Mouse (Mus musculus): ENCODE measurements around the gene Rps6ka5. TPM values are rescaled to one million over a fixed set of nuclear protein-coding genes. Genes with fewer than 3 reads are reported as not detected.

The Rps6ka5 gene
- total and polyA plus RNA-seq, 2 experiments, result 0.29 to 2.0 TPM

DNA sequence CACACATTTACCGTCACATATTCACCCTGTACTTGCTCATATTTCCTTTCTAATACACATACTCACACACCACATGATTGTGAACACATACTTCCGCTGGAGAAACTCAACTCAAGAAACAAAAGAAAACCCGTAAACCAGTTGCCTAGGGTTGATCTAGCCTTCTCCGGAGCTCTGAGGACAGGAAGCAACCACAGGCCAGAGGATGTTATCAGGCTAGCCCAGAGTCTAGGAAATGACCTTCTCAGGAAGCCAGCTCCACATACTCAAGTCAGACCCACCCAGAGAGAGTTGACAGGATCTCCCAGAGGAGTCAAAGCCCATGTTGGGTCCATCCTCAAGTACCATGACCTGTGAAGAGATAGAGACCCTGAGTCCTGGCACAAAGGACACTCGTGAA is 218.1 kb downstream of the Rps6ka5 start:
- peak overlapping the region; percentile 52; the same call in 1 of the 2 replicates for H3K27ac ChIP-seq (replicated peaks; ENCODE audit: insufficient read depth, low read depth, low read length)
- WGBS, result 85% methylated on average over 5 of the region's 5 CpGs

DNA sequence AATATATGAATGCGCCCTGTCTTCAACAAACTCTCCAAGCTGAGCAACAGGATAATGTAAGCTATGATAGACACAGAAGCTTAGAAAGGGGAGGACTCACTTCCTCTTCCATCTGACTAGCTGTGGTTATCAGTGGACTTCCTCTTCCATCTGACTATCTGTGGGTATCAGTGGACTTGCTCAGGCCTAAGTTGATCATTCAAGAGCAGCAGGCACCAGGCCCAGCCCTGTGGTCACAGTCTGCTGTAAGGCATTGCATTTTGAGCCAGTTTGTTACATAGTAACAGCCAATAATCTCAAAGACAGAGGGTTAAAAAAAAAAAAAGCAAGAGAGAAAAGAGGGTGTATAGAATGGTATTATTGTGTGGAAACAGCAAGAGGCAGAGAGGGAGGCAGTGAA is 221.3 kb downstream of the Rps6ka5 start:
- peaks cover 14% of the 10 kb centered on the region for H3K4me1 ChIP-seq (ENCODE audit: control insufficient read depth, insufficient read depth, low read length)
- no peak overlapping the region for H3K27ac ChIP-seq (replicated peaks; ENCODE audit: insufficient read depth, low read depth, low read length)
- no peaks in the 10 kb centered on the region for H3K27me3 ChIP-seq (ENCODE audit: control insufficient read depth, insufficient read depth, low read length)
- no peak for DNase-seq (ENCODE audit: extremely low read depth, low read depth, low spot score)
- no peaks in the 10 kb centered on the region for H3K36me3 ChIP-seq (ENCODE audit: control insufficient read depth, insufficient read depth, low read length)
- TF ChIP-seq POLR2A (IDR thresholded peaks at IDR 0.05; ENCODE audit: extremely low read depth, insufficient read depth, low read length) (no peak), CTCF (IDR thresholded peaks at IDR 0.05; ENCODE audit: low read depth, low read length) (no peak)
- H3K4me3 ChIP-seq (ENCODE audit: insufficient read depth, low read depth, low read length), result no peak overlapping the region
- 93% methylated on average over 1 of the region's 1 CpGs for WGBS
- peaks cover 23% of the 10 kb centered on the region; the same call in 1 of the 2 replicates for H3K79me2 ChIP-seq (ENCODE audit: control insufficient read depth, insufficient read depth, low read length)
- H3K9ac ChIP-seq (ENCODE audit: low read depth, low read length), result no peak overlapping the region

More for the DNA sequence above, 218.1 kb downstream of the Rps6ka5 start:
- no peaks in the 10 kb centered on the region for H3K27me3 ChIP-seq (ENCODE audit: control insufficient read depth, insufficient read depth, low read length)
- H3K4me3 ChIP-seq (ENCODE audit: insufficient read depth, low read depth, low read length), result no peak overlapping the region
- TF ChIP-seq CTCF (IDR thresholded peaks at IDR 0.05; ENCODE audit: low read depth, low read length) (no peak), POLR2A (IDR thresholded peaks at IDR 0.05; ENCODE audit: extremely low read depth, insufficient read depth, low read length) (no peak)
- peaks cover 35% of the 10 kb centered on the region; the same call in 1 of the 2 replicates for H3K79me2 ChIP-seq (ENCODE audit: control insufficient read depth, insufficient read depth, low read length)
- no peak overlapping the region for H3K9ac ChIP-seq (ENCODE audit: low read depth, low read length)
- H3K36me3 ChIP-seq (ENCODE audit: control insufficient read depth, insufficient read depth, low read length), result no peaks in the 10 kb centered on the region
- H3K4me1 ChIP-seq (ENCODE audit: control insufficient read depth, insufficient read depth, low read length), result peaks cover 12% of the 10 kb centered on the region
- DNase-seq (ENCODE audit: extremely low read depth, low read depth, low spot score), result no peak

DNA sequence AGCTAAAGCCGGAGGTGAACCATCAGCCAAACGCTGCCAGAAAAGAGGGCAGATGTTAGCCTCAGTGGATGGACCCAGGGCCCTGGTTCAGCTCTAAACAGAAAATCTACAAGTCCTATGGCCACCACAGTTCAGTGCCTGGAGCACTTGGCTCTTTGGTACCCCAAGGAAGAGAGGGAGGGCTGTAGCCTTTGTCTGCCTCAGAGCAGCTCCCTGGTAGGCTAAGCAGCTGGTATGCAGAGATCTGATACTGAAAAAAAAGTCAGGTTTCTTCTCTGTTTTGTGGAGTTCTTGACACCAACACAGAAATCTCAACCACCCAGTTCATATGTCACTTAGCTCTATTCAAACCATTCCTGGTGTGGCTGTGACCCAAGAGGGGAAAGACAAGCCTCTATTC is 222.2 kb downstream of the Rps6ka5 start:
- Histone ChIP-seq H3K27ac (replicated peaks; ENCODE audit: insufficient read depth, low read depth, low read length) (no peak overlapping the region), H3K9ac (ENCODE audit: low read depth, low read length) (no peak overlapping the region), H3K27me3 (ENCODE audit: control insufficient read depth, insufficient read depth, low read length) (no peaks in the 10 kb centered on the region), H3K4me3 (ENCODE audit: insufficient read depth, low read depth, low read length) (no peak overlapping the region), H3K4me1 (ENCODE audit: control insufficient read depth, insufficient read depth, low read length) (peaks cover 10% of the 10 kb centered on the region), H3K36me3 (ENCODE audit: control insufficient read depth, insufficient read depth, low read length) (peaks cover 5% of the 10 kb centered on the region), H3K79me2 (ENCODE audit: control insufficient read depth, insufficient read depth, low read length) (peaks cover 28% of the 10 kb centered on the region; the same call in 1 of the 2 replicates)
- WGBS, result 95% methylated on average over 2 of the region's 2 CpGs
- no peak for TF ChIP-seq POLR2A (IDR thresholded peaks at IDR 0.05; ENCODE audit: extremely low read depth, insufficient read depth, low read length)
- no peak for TF ChIP-seq CTCF (IDR thresholded peaks at IDR 0.05; ENCODE audit: low read depth, low read length)
- DNase-seq (ENCODE audit: extremely low read depth, low read depth, low spot score), result no peak

DNA sequence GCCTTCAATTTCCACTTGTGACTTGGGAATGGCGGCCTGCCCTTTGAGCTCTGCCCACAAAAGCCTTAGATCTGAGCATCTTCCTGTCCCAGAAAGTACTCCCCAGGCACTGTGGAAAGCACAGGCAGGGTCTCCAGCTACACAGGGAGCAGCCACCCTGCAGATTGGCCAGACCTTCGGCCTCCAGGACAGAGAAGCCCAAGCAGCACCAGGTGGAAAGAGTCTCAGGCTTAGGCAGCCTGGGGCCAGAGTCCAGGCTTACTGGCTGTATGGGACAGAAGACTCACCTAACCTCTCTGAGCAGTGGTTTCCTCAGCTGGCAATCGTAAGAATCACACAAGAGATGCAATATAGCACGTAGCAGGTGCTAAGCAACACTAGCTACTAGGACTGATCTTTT is 223.1 kb downstream of the Rps6ka5 start:
- Histone ChIP-seq H3K4me3 (ENCODE audit: insufficient read depth, low read depth, low read length) (no peak overlapping the region), H3K79me2 (ENCODE audit: control insufficient read depth, insufficient read depth, low read length) (peaks cover 29% of the 10 kb centered on the region; the same call in 1 of the 2 replicates), H3K4me1 (ENCODE audit: control insufficient read depth, insufficient read depth, low read length) (peaks cover 6% of the 10 kb centered on the region), H3K9ac (ENCODE audit: low read depth, low read length) (no peak overlapping the region), H3K36me3 (ENCODE audit: control insufficient read depth, insufficient read depth, low read length) (peaks cover 5% of the 10 kb centered on the region), H3K27me3 (ENCODE audit: control insufficient read depth, insufficient read depth, low read length) (no peaks in the 10 kb centered on the region), H3K27ac (replicated peaks; ENCODE audit: insufficient read depth, low read depth, low read length) (no peak overlapping the region)
- no peak for DNase-seq (ENCODE audit: extremely low read depth, low read depth, low spot score)
- TF ChIP-seq POLR2A (IDR thresholded peaks at IDR 0.05; ENCODE audit: extremely low read depth, insufficient read depth, low read length), result no peak
- no peak for TF ChIP-seq CTCF (IDR thresholded peaks at IDR 0.05; ENCODE audit: low read depth, low read length)
- 91% methylated on average over 4 of the region's 4 CpGs for WGBS

DNA sequence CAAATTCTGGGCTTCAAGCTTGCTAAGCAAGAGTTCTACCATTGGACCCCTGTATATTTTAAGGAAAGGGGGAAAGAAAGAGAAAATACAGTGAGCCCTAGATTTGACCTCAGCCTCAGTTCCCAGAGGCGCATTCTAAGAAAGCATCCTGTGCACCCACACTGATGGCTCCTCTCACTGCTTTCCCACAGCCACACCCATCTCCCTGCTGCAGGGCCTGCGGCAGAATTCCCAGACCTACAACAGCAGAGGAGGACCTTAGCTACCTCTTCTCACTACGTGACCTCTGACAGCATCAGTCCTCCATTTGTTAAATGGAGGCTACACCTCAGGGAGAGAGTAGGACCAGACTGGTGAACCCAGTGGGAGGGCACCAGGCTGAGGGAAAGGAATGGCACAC is 224.2 kb downstream of the Rps6ka5 start:
- TF ChIP-seq CTCF (IDR thresholded peaks at IDR 0.05; ENCODE audit: low read depth, low read length) (no peak), POLR2A (IDR thresholded peaks at IDR 0.05; ENCODE audit: extremely low read depth, insufficient read depth, low read length) (no peak)

DNA sequence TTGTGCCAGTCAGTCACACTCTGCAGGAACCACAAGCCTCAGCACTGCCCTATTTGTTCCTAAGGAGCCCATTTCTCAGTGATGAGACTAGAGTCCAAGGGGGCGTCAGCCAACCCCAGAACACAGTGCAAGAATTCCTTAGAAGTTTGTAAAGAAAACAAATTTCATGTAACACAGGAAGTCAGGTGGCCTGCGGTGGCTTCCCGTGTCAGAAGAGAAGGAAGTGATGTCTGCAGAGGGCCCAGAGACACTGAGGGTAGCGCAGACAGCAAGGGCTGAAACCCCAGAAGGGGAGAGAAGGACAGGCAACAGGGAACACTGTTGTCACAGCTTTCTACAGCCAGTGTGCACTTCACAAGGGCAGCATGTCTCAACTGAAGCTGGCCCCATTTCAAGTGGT is 225.5 kb downstream of the Rps6ka5 start:
- TF ChIP-seq POLR2A (IDR thresholded peaks at IDR 0.05; ENCODE audit: extremely low read depth, insufficient read depth, low read length) (no peak), CTCF (IDR thresholded peaks at IDR 0.05; ENCODE audit: low read depth, low read length) (no peak)
- no peak overlapping the region for H3K4me3 ChIP-seq (ENCODE audit: insufficient read depth, low read depth, low read length)
- H3K4me1 ChIP-seq (ENCODE audit: control insufficient read depth, insufficient read depth, low read length), result peaks cover 6% of the 10 kb centered on the region
- peaks cover 14% of the 10 kb centered on the region for H3K36me3 ChIP-seq (ENCODE audit: control insufficient read depth, insufficient read depth, low read length)
- WGBS, result 72% methylated on average over 4 of the region's 4 CpGs
- H3K27me3 ChIP-seq (ENCODE audit: control insufficient read depth, insufficient read depth, low read length), result no peaks in the 10 kb centered on the region
- no peak overlapping the region for H3K27ac ChIP-seq (replicated peaks; ENCODE audit: insufficient read depth, low read depth, low read length)
- DNase-seq (ENCODE audit: extremely low read depth, low read depth, low spot score), result no peak
- H3K9ac ChIP-seq (ENCODE audit: low read depth, low read length), result no peak overlapping the region
- peaks cover 23% of the 10 kb centered on the region; the same call in 1 of the 2 replicates for H3K79me2 ChIP-seq (ENCODE audit: control insufficient read depth, insufficient read depth, low read length)

More for the DNA sequence above, 224.2 kb downstream of the Rps6ka5 start:
- H3K27ac ChIP-seq (replicated peaks; ENCODE audit: insufficient read depth, low read depth, low read length), result no peak overlapping the region
- peaks cover 24% of the 10 kb centered on the region; the same call in 1 of the 2 replicates for H3K79me2 ChIP-seq (ENCODE audit: control insufficient read depth, insufficient read depth, low read length)
- peaks cover 10% of the 10 kb centered on the region for H3K36me3 ChIP-seq (ENCODE audit: control insufficient read depth, insufficient read depth, low read length)
- peaks cover 6% of the 10 kb centered on the region for H3K4me1 ChIP-seq (ENCODE audit: control insufficient read depth, insufficient read depth, low read length)
- DNase-seq (ENCODE audit: extremely low read depth, low read depth, low spot score), result no peak
- no peak overlapping the region for H3K4me3 ChIP-seq (ENCODE audit: insufficient read depth, low read depth, low read length)
- WGBS, result 84% methylated on average over 3 of the region's 3 CpGs
- no peaks in the 10 kb centered on the region for H3K27me3 ChIP-seq (ENCODE audit: control insufficient read depth, insufficient read depth, low read length)
- H3K9ac ChIP-seq (ENCODE audit: low read depth, low read length), result no peak overlapping the region

Measured in liver, adult 2 months (tissue).